8 mouse cellular contexts compared by ENCODE assay signal in the genomic region with DNA sequence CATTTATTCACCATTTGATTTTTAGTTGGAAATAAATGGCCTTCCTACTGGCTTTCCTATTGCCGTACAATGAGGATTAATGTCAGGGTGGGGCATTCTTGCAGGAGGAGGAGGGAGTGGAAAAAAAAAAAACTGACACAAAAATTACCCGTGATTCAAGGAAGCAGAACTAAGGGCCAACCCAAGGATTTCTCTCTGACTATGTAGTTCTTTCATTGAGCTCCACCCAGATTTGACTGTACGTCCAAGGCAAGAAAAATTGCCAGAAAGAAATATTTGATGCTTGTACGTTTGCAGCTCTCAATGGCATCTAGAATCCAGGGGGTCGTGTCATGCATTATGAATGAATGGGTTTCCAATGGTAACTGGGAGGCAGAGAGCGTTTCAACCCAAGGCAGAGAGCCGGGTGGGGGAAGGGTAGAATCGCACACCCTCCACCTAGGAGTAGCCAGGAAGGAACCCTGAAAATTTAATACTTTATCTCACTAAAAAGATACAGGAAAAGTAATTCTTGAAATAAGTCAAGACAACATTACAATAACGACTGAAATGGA. TPM values are rescaled to one million over a fixed set of nuclear protein-coding genes. Genes with fewer than 3 reads are reported as not detected.
DNase-seq lines count a peak whose midpoint lies in the region; ATAC-seq lines count a peak whose summit lies in the region.

No protein-coding gene starts in this region.

- H3K4me3 ChIP-seq in heart, embryonic 14.5 days (ENCODE audit: control insufficient read depth in 1 of 2, insufficient read depth in 1 of 2, low read depth in 1 of 2, low read length in 2 of 2): peak overlapping the region in 1 of 2 experiments; percentile 52; a peak in 2 of 4 replicates
- H3K4me3 ChIP-seq in hindbrain, embryonic 11.5 days (ENCODE audit: low read depth, low read length): peak overlapping the region; percentile 45
- H3K4me3 ChIP-seq in midbrain, embryonic 16.5 days (ENCODE audit: low read depth, low read length): peak overlapping the region; percentile 67

- no peaks in the 10 kb centered on the region; the same call in 1 of the 2 replicates for H3K27me3 ChIP-seq in heart, embryonic 14.5 days (ENCODE audit: control insufficient read depth, insufficient read depth, low read length)
- no peaks in the 10 kb centered on the region for H3K27me3 ChIP-seq in hindbrain, embryonic 11.5 days (ENCODE audit: control insufficient read depth, insufficient read depth, low read length)
- H3K27me3 ChIP-seq in midbrain, embryonic 16.5 days (ENCODE audit: control insufficient read depth, insufficient read depth, low read depth, low read length): no peaks in the 10 kb centered on the region

- H3K4me2 ChIP-seq in heart, embryonic 14.5 days (ENCODE audit: low read length): peak overlapping the region; percentile 93
- H3K4me2 ChIP-seq in hindbrain, embryonic 11.5 days (replicated peaks; ENCODE audit: low read depth, low read length): peak overlapping the region; percentile 59
- H3K4me2 ChIP-seq in midbrain, embryonic 16.5 days (ENCODE audit: low read length): peak overlapping the region; percentile 84

- peaks cover 2 to 10% of the 10 kb centered on the region in 2 experiments; a peak in 1 of 4 replicates for H3K4me1 ChIP-seq in heart, embryonic 14.5 days (ENCODE audit: control insufficient read depth in 2 of 2, insufficient read depth in 2 of 2, low read length in 2 of 2)
- peaks cover 12% of the 10 kb centered on the region; the same call in 1 of the 2 replicates for H3K4me1 ChIP-seq in hindbrain, embryonic 11.5 days (replicated peaks; ENCODE audit: control insufficient read depth, insufficient read depth, low read length)
- H3K4me1 ChIP-seq in midbrain, embryonic 16.5 days (ENCODE audit: control insufficient read depth, insufficient read depth, low read length): peaks cover 53% of the 10 kb centered on the region

- DNase-seq in heart, adult 9 months (ENCODE audit: low spot score in 2 of 2): no peak
- DNase-seq in cerebellum, postnatal 10 days: peak; percentile 79 to 83
- peak; percentile 79 for DNase-seq in hindbrain, embryonic 11.5 days (ENCODE audit: low spot score)
- no peak for DNase-seq in layer of hippocampus, adult 8-10 months (ENCODE audit: low spot score in 2 of 2)
- no peak for DNase-seq in kidney, postnatal 14 days
- no peak for DNase-seq in thymus, postnatal 14 days

- no peak for ATAC-seq in heart, embryonic 14.5 days (ENCODE audit: insufficient number of reproducible peaks, insufficient read depth, low FRiP score, low read depth)
- ATAC-seq in hindbrain, embryonic 11.5 days (ENCODE audit: low FRiP score): peak; percentile 79
- peak; percentile 63 for ATAC-seq in midbrain, embryonic 16.5 days

- H3K36me3 ChIP-seq in heart, embryonic 14.5 days (ENCODE audit: control insufficient read depth, insufficient read depth, low read length): no peaks in the 10 kb centered on the region
- H3K36me3 ChIP-seq in hindbrain, embryonic 11.5 days (ENCODE audit: control insufficient read depth, insufficient read depth, low read length): no peaks in the 10 kb centered on the region
- H3K36me3 ChIP-seq in midbrain, embryonic 16.5 days (ENCODE audit: control insufficient read depth, insufficient read depth, low read length): no peaks in the 10 kb centered on the region

- no peaks in the 10 kb centered on the region for H3K9me3 ChIP-seq in heart, embryonic 14.5 days (ENCODE audit: control insufficient read depth, low read length)
- no peaks in the 10 kb centered on the region for H3K9me3 ChIP-seq in hindbrain, embryonic 11.5 days (ENCODE audit: control insufficient read depth, low read length)
- no peaks in the 10 kb centered on the region for H3K9me3 ChIP-seq in midbrain, embryonic 16.5 days (replicated peaks; ENCODE audit: control insufficient read depth, low read length, poor library complexity, severe bottlenecking)

- H3K27ac ChIP-seq in heart, embryonic 14.5 days (replicated peaks in 1 of 2; ENCODE audit: control insufficient read depth in 1 of 2, insufficient read depth in 1 of 2, low read depth in 2 of 2, low read length in 2 of 2): no peak overlapping the region
- peak overlapping the region; percentile 79 for H3K27ac ChIP-seq in hindbrain, embryonic 11.5 days (ENCODE audit: low read depth, low read length)
- peak overlapping the region; percentile 97 for H3K27ac ChIP-seq in midbrain, embryonic 16.5 days (ENCODE audit: low read length)

- WGBS in heart, embryonic 14.5 days: 17% methylated on average over 9 of the region's 9 CpGs
- 1% methylated on average over 9 of the region's 9 CpGs for WGBS in hindbrain, embryonic 11.5 days
- 4% methylated on average over 9 of the region's 9 CpGs for WGBS in midbrain, embryonic 16.5 days

- H3K9ac ChIP-seq in heart, embryonic 14.5 days (ENCODE audit: low read length): peak overlapping the region; percentile 62
- H3K9ac ChIP-seq in hindbrain, embryonic 11.5 days (ENCODE audit: low read depth, low read length): peak overlapping the region; percentile 57
- H3K9ac ChIP-seq in midbrain, embryonic 16.5 days (ENCODE audit: low read depth, low read length): peak overlapping the region; percentile 86

RNA-seq across cellular contexts. Expression of gene Gm6525, which starts 45.9 kb away (rescaled TPM):
- polyA plus RNA-seq in heart, embryonic 14.5 days (2014; fragmentation: Nextera tagmentation; extraction: Ambion mirVana): 0.32 and 0.39 TPM in 2 replicates
- 0.99 and 1.6 TPM in 2 replicates for polyA plus RNA-seq in hindbrain, embryonic 11.5 days (2014; fragmentation: Nextera tagmentation; extraction: Ambion mirVana)
- polyA plus RNA-seq in midbrain, embryonic 16.5 days (2015; fragmentation: Nextera tagmentation; extraction: Ambion mirVana): 2.1 and 2.5 TPM in 2 replicates
- not detected for total RNA-seq in layer of hippocampus, adult 8-10 months (2022)

Comparison
In these comparisons a context has a peak if more than half of its experiments do, and no peak if none do; other contexts are left out.
1. H3K27ac ChIP-seq: peak in hindbrain, embryonic 11.5 days (single experiment) and midbrain, embryonic 16.5 days (single experiment); none in heart, embryonic 14.5 days (0 of 2).
2. DNase-seq: peak in cerebellum, postnatal 10 days (2 of 2) and hindbrain, embryonic 11.5 days (single experiment); none in heart, adult 9 months (0 of 2), layer of hippocampus, adult 8-10 months (0 of 2), kidney, postnatal 14 days (single experiment) and thymus, postnatal 14 days (single experiment).
3. Peak in every context shown above with its lines, with median percentiles within 50 percentile points of each other: H3K4me2 ChIP-seq and H3K9ac ChIP-seq.